ENCODE assay signal across 8 mouse cellular contexts in genomic region chr17:37270058-37270701, GRCm38 (mm10). TPM values are rescaled to one million over a fixed set of nuclear protein-coding genes. Genes with fewer than 3 reads are reported as not detected.
DNase-seq lines count a peak whose midpoint lies in the region; ATAC-seq and TF ChIP-seq lines count a peak whose summit lies in the region.

TSS of gene H2-M3 (plus strand) at chr17:37270220.

- intact Hi-C loops in heart, postnatal 36 days (cut with DNase I): no loop called here

- TF ChIP-seq CTCF in layer of hippocampus, adult 2 months (conservative IDR thresholded peaks at IDR 0.05): no peak
- TF ChIP-seq CTCF in lung, embryonic 14.5 days (IDR thresholded peaks at IDR 0.05; ENCODE audit: low read depth): no peak
- no peak for TF ChIP-seq CTCF in olfactory bulb, adult 2 months (IDR thresholded peaks at IDR 0.05; ENCODE audit: insufficient read depth, low read depth, low read length)
- TF ChIP-seq CTCF in thymus, adult 2 months (IDR thresholded peaks at IDR 0.05; ENCODE audit: borderline replicate concordance, control insufficient read depth, extremely low read depth, insufficient read depth, low read length, poor library complexity): no peak

- no peak for TF ChIP-seq POLR2A in olfactory bulb, adult 2 months (IDR thresholded peaks at IDR 0.05; ENCODE audit: insufficient read depth, low read depth, low read length)
- 0 out of 2 replicates have a peak, but pooled peaks have one; percentile 33 for TF ChIP-seq POLR2A in thymus, adult 2 months (IDR thresholded peaks at IDR 0.05; ENCODE audit: control insufficient read depth, extremely low read depth, insufficient read depth, low read length, poor library complexity)

- peak within 1 kb of the TSS; percentile 64 for H3K4me3 ChIP-seq in ES-E14 (ENCODE audit: insufficient read depth in 1 of 2, low read depth in 1 of 2, low read length in 2 of 2, poor library complexity in 1 of 2, severe bottlenecking in 1 of 2)
- H3K4me3 ChIP-seq in forebrain, embryonic 16.5 days (replicated peaks; ENCODE audit: low read length): peak within 1 kb of the TSS; percentile 60
- peak within 1 kb of the TSS; percentile 81 for H3K4me3 ChIP-seq in layer of hippocampus, adult 2 months
- H3K4me3 ChIP-seq in lung, embryonic 14.5 days (ENCODE audit: low read depth, low read length): peak within 1 kb of the TSS; percentile 46
- H3K4me3 ChIP-seq in olfactory bulb, adult 2 months (ENCODE audit: insufficient read depth, low read depth, low read length): peak within 1 kb of the TSS; percentile 71
- H3K4me3 ChIP-seq in thymus, adult 2 months (ENCODE audit: control insufficient read depth, insufficient read depth, low read length): peak within 1 kb of the TSS; percentile 94

- H3K9ac ChIP-seq in ES-E14 (ENCODE audit: insufficient read depth, low read depth, low read length, poor library complexity, severe bottlenecking): peak within 1 kb of the TSS; percentile 22
- peak within 1 kb of the TSS; percentile 55 for H3K9ac ChIP-seq in forebrain, embryonic 16.5 days (replicated peaks; ENCODE audit: low read depth, low read length)
- peak within 1 kb of the TSS; percentile 29; the same call in 1 of the 2 replicates for H3K9ac ChIP-seq in lung, embryonic 14.5 days

- peaks cover 0 to 2% of the 10 kb centered on the region in 2 experiments; a peak in 1 of 4 replicates for H3K4me1 ChIP-seq in ES-E14 (ENCODE audit: control insufficient read depth in 2 of 2, insufficient read depth in 2 of 2, low read length in 2 of 2, poor library complexity in 1 of 2)
- H3K4me1 ChIP-seq in forebrain, embryonic 16.5 days (replicated peaks; ENCODE audit: control insufficient read depth, insufficient read depth, low read length): no peaks in the 10 kb centered on the region; the same call in 1 of the 2 replicates
- H3K4me1 ChIP-seq in lung, embryonic 14.5 days (ENCODE audit: insufficient read depth): no peaks in the 10 kb centered on the region
- H3K4me1 ChIP-seq in olfactory bulb, adult 2 months (ENCODE audit: control insufficient read depth, insufficient read depth, low read length): no peaks in the 10 kb centered on the region
- H3K4me1 ChIP-seq in thymus, adult 2 months (replicated peaks; ENCODE audit: control insufficient read depth, insufficient read depth, low read length): peaks cover 11% of the 10 kb centered on the region

- 4% methylated on average over 26 of the region's 26 CpGs for WGBS in forebrain, embryonic 16.5 days
- WGBS in lung, embryonic 14.5 days: 2% methylated on average over 26 of the region's 26 CpGs
- WGBS in olfactory bulb, adult 2 months: 3% methylated on average over 26 of the region's 26 CpGs
- WGBS in thymus, adult 2 months: under 1% methylated on average over 26 of the region's 26 CpGs

- no peaks in the 10 kb centered on the region for H3K36me3 ChIP-seq in ES-E14 (ENCODE audit: control insufficient read depth, insufficient read depth, low read length, poor library complexity, severe bottlenecking)
- H3K36me3 ChIP-seq in forebrain, embryonic 16.5 days (ENCODE audit: control insufficient read depth, insufficient read depth): no peaks in the 10 kb centered on the region
- no peaks in the 10 kb centered on the region for H3K36me3 ChIP-seq in lung, embryonic 14.5 days (ENCODE audit: insufficient read depth)
- no peaks in the 10 kb centered on the region for H3K36me3 ChIP-seq in thymus, adult 2 months (ENCODE audit: control insufficient read depth, insufficient read depth, low read length)

- in situ Hi-C loops in ES-E14 (cut with MboI; ENCODE audit: low sequenced_read_pairs in 2 of 2, unreplicated experiment in 2 of 2): no loop called here

- H3K9me3 ChIP-seq in ES-E14 (ENCODE audit: control insufficient read depth, insufficient read depth, low read depth, low read length): no peaks in the 10 kb centered on the region
- no peaks in the 10 kb centered on the region for H3K9me3 ChIP-seq in forebrain, embryonic 16.5 days (ENCODE audit: control insufficient read depth, low read length)
- no peaks in the 10 kb centered on the region for H3K9me3 ChIP-seq in lung, embryonic 14.5 days (ENCODE audit: low read depth, low read length)

- peak; percentile 89 for DNase-seq in ES-E14 (ENCODE audit: low read depth, low spot score)
- peak; percentile 59 to 60 for DNase-seq in cerebellum, adult 18-20 months
- DNase-seq in heart, postnatal 36 days: peak; percentile 94 to 97
- peak; percentile 87 to 94 for DNase-seq in layer of hippocampus, adult 2 months (ENCODE audit: low spot score in 2 of 2)
- DNase-seq in lung, embryonic 14.5 days: peak; percentile 97
- peak; percentile 94 for DNase-seq in thymus, adult 2 months

- peak; percentile 100 for ATAC-seq in forebrain, embryonic 16.5 days
- peak; percentile 98 for ATAC-seq in lung, embryonic 14.5 days (ENCODE audit: insufficient read depth)

- peak within 1 kb of the TSS; percentile 91 for H3K4me2 ChIP-seq in forebrain, embryonic 16.5 days (ENCODE audit: low read length)
- peak within 1 kb of the TSS; percentile 89 for H3K4me2 ChIP-seq in lung, embryonic 14.5 days

- no peak within 1 kb of the TSS for H3K27ac ChIP-seq in ES-E14 (ENCODE audit: insufficient read depth, low read depth, low read length, poor library complexity, severe bottlenecking)
- no peak within 1 kb of the TSS for H3K27ac ChIP-seq in forebrain, embryonic 16.5 days (ENCODE audit: low read length)
- peak within 1 kb of the TSS; percentile 51; the same call in 1 of the 2 replicates for H3K27ac ChIP-seq in layer of hippocampus, adult 2 months
- H3K27ac ChIP-seq in lung, embryonic 14.5 days (ENCODE audit: low read depth): no peak within 1 kb of the TSS
- no peak within 1 kb of the TSS for H3K27ac ChIP-seq in olfactory bulb, adult 2 months (ENCODE audit: insufficient read depth, low read depth, low read length)
- peak within 1 kb of the TSS; percentile 84 for H3K27ac ChIP-seq in thymus, adult 2 months (ENCODE audit: control insufficient read depth, insufficient read depth, low read length)

- no peaks in the 10 kb centered on the region for H3K27me3 ChIP-seq in forebrain, embryonic 16.5 days (replicated peaks; ENCODE audit: control insufficient read depth, insufficient read depth, low read length)
- no peaks in the 10 kb centered on the region for H3K27me3 ChIP-seq in lung, embryonic 14.5 days (ENCODE audit: insufficient read depth, low read length)
- H3K27me3 ChIP-seq in thymus, adult 2 months (ENCODE audit: control insufficient read depth, insufficient read depth, low read length): no peaks in the 10 kb centered on the region

TF ChIP-seq in ES-E14, 5 proteins besides CTCF, POLR2A, EP300 and RAD21:
- TF ChIP-seq CHD2 (IDR thresholded peaks at IDR 0.05; ENCODE audit: low read depth, low read length) (peak; percentile 98), ZC3H11A (IDR thresholded peaks at IDR 0.05; ENCODE audit: borderline replicate concordance, low read depth, low read length) (0 out of 2 replicates have a peak, but pooled peaks have one; percentile 32), HCFC1 (IDR thresholded peaks at IDR 0.05; ENCODE audit: borderline replicate concordance, insufficient read depth, low read length) (no peak), MAFK (IDR thresholded peaks at IDR 0.05; ENCODE audit: insufficient read depth, low read depth, low read length) (no peak), ZNF384 (IDR thresholded peaks at IDR 0.05; ENCODE audit: low read depth, low read length) (no peak)

RNA-seq across cellular contexts. Expression of gene H2-M3, which starts in this region (rescaled TPM):
- 3.5 and 6.8 TPM in 2 replicates for total RNA-seq in ES-E14 (2012; rRNA removed)
- polyA plus RNA-seq in forebrain, embryonic 16.5 days (2015; fragmentation: Nextera tagmentation; extraction: Ambion mirVana): 0.67 and 0.81 TPM in 2 replicates
- total RNA-seq in heart, postnatal 36 days (2021): 1 to 10 TPM; 2.8 to 3.7 TPM
- total RNA-seq in layer of hippocampus, adult 2 months (2021): 1 to 10 TPM; 2.4 to 3.4 TPM
- 1.0 and 1.2 TPM in 2 replicates for polyA plus RNA-seq in lung, embryonic 14.5 days (2014; fragmentation: Nextera tagmentation; extraction: Ambion mirVana)
- not detected in 2 replicates for polyA plus RNA-seq in olfactory bulb, adult 2 months (2012; ENCODE audit: insufficient read depth, insufficient read length, low replicate concordance, missing spikeins)
- polyA plus RNA-seq in thymus, adult 2 months (2012; rRNA removed): 24.2 and 24.3 TPM in 2 replicates

Comparison
In these comparisons a context has a peak if more than half of its experiments do, and no peak if none do; other contexts are left out.
1. RNA of gene H2-M3 (polyA plus RNA-seq): 24.2 to 24.3 TPM in thymus, adult 2 months; 1.0 to 1.2 TPM in lung, embryonic 14.5 days, 0.67 to 0.81 TPM in forebrain, embryonic 16.5 days and not detected in olfactory bulb, adult 2 months; every median in the first group is over 10 times any median in the second.
2. Peak in ATAC-seq, H3K4me3 ChIP-seq, H3K9ac ChIP-seq and H3K4me2 ChIP-seq in forebrain, embryonic 16.5 days; RNA of the gene not detected or under 1 TPM.
3. H3K27ac ChIP-seq: peak in layer of hippocampus, adult 2 months (single experiment) and thymus, adult 2 months (single experiment); none in ES-E14 (single experiment), forebrain, embryonic 16.5 days (single experiment), lung, embryonic 14.5 days (single experiment) and olfactory bulb, adult 2 months (single experiment).
4. Peak in every context shown above with its lines, with median percentiles within 50 percentile points of each other: DNase-seq, H3K4me3 ChIP-seq and H3K9ac ChIP-seq.